Mouse (Mus musculus) cerebellum, adult 2 months (tissue): ENCODE results near the gene Per1. TPM values are rescaled to one million over a fixed set of nuclear protein-coding genes. Genes with fewer than 3 reads are reported as not detected.

Experiments
- DNase-seq, 2 experiments: peaks; one replicate each; pipeline ENCODE4 v3.0.0; 2021
- H3K27ac ChIP-seq: fragments of 200-500 bp; 2 replicates; pipeline ENCODE4 v1.5.1; 2012; ENCODE audit warnings: low read length, control low read depth, inconsistent platforms; ENCODE audit not compliant: insufficient read depth
- H3K27me3 ChIP-seq: fragments of 200-500 bp; 2 replicates; pipeline ENCODE4 v1.6.1; 2012; ENCODE audit warnings: inconsistent platforms, mild to moderate bottlenecking, low read length, moderate library complexity; ENCODE audit not compliant: control insufficient read depth, insufficient read depth
- H3K4me1 ChIP-seq: fragments of 200-500 bp; 2 replicates; pipeline ENCODE4 v1.6.1; 2011; ENCODE audit warnings: low read length; ENCODE audit not compliant: control insufficient read depth, insufficient read depth
- H3K4me3 ChIP-seq: fragments of 200-500 bp; replicated peaks from 2 replicates; pipeline ENCODE3; 2011; ENCODE audit warnings: mild to moderate bottlenecking, low read depth, low read length, control low read depth; ENCODE audit not compliant: insufficient read depth
- CTCF ChIP-seq: fragments of 200-500 bp; IDR thresholded peaks from 2 replicates; pipeline ENCODE4 v1.5.1; 2011; ENCODE audit warnings: low read depth, mild to moderate bottlenecking, control low read depth, low read length, moderate library complexity, borderline replicate concordance; ENCODE audit not compliant: insufficient read depth
- POLR2A ChIP-seq: fragments of 200-500 bp; IDR thresholded peaks from 2 replicates; pipeline ENCODE4 v1.6.1; 2011; ENCODE audit warnings: low read length, control low read depth, borderline replicate concordance; ENCODE audit not compliant: insufficient read depth
- WGBS: fragments of 180-500 bp; shearing (Covaris S2); methylation state at CpG from one replicate; pipeline ENCODE4 v1.1.7; 2018; 5-methylcytosine and 5-hydroxymethylcytosine counted together
- polyA plus RNA-seq: library from polyadenylated mRNA; depleted of rRNA; stranded (reverse); fragments of >200 nt; gene quantifications from 2 replicates; pipeline ENCODE4 v1.2.3, GENCODE M21; 2012

Gene Per1
- polyA plus RNA-seq, 1 experiment: 34.4 TPM

DNA sequence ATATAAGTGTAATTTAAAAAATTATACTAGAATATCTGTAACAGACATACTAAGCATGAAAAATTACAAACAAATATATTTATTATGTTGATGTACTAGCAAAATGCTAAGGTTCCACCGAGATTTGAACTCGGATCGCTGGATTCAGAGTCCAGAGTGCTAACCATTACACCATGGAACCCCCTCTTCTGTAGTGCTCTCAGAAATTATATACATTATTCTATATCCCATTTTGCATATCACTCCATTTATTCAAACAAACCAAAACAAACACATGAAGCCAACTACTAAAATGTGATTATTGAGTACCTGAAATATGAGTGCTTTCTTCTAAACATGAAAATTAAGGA, 29.5 kb downstream of the Per1 start:
- under 1% methylated on average over 3 of the region's 3 CpGs for WGBS
- H3K4me1 ChIP-seq: no peaks in the 10 kb centered on the region
- TF ChIP-seq CTCF: no peak
- no peak for TF ChIP-seq POLR2A
- DNase-seq: peak; percentile 67 to 76
- peak overlapping the region; percentile 23 for H3K4me3 ChIP-seq
- H3K27me3 ChIP-seq: no peaks in the 10 kb centered on the region
- H3K27ac ChIP-seq: no peak overlapping the region

DNA sequence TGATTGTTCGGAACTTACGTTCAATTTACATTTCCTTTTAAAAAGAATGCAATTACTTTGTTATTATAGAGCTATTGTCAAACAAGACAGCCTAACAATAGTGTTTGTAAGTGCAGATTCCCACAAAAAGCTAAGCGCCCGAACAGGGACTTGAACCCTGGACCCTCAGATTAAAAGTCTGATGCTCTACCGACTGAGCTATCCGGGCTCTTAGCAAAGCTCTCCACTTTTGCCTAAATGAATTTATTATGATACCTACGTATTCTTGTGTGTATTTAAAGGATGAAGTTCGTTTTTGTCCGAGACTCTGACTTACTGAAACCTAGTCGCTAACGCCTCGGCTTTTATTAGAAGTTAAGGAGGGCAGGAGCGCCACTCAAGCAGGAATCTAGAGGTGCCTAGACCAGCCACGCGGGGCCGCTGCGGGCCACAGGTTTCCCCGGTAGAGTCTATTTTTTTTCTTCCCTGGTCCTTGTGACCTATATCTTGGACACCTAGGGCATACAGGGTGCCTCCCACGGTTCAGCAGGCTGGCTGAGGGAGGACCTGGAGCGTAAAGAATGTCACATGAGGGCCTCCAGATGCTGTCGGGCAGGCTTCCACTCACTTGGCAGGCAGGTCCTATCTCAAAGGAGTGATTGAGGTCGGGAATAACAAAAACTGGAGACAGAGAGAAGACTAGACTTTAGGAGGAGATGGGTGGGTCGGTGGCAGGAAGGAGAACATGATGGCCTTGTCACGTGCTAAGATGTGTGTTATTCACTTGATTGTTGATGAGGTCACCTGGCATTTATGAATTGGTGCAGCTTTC, 30.2 kb downstream of the Per1 start:
- no peaks in the 10 kb centered on the region for H3K27me3 ChIP-seq
- WGBS: under 1% methylated on average over 24 of the region's 24 CpGs
- peak; percentile 90 for DNase-seq
- H3K4me1 ChIP-seq: no peaks in the 10 kb centered on the region
- TF ChIP-seq CTCF (peak; percentile 54; the same call in 1 of the 2 replicates), POLR2A (peak; percentile 6; the same call in 1 of the 2 replicates)
- peak overlapping the region; percentile 89 for H3K4me3 ChIP-seq
- H3K27ac ChIP-seq: peak overlapping the region; percentile 81

DNA sequence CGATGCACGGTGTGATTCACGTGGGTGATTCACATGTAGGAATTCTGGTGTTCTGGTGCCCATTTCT, 30.7 kb downstream of the Per1 start, which contains the start of gene Aloxe3:
Gene Aloxe3 (plus strand): TSS at position 45 of the 67 bp plus-strand sequence.
- Histone ChIP-seq H3K4me3 (peak within 1 kb of the TSS; percentile 89), H3K4me1 (no peaks in the 10 kb centered on the region), H3K27ac (peak within 1 kb of the TSS; percentile 81), H3K27me3 (no peaks in the 10 kb centered on the region)
- 0% methylated on average over 3 of the region's 3 CpGs for WGBS
- no peak for DNase-seq
- 0 out of 2 replicates have a peak, but pooled peaks have one; percentile 4 for TF ChIP-seq POLR2A
- TF ChIP-seq CTCF: no peak

- 10% methylated on average over 20 of the region's 20 CpGs for WGBS
- peak; percentile 67 to 69 for DNase-seq
Observed at GRCm38 (mm10) chr11:69125919-69126705, 31.1 kb downstream of the Per1 start.

GRCm38 (mm10) chr11:69126706-69127095, 31.7 kb downstream of the Per1 start:
- Histone ChIP-seq H3K4me3 (peak overlapping the region; percentile 89), H3K27me3 (no peaks in the 10 kb centered on the region), H3K27ac (peak overlapping the region; percentile 29; the same call in 1 of the 2 replicates), H3K4me1 (no peaks in the 10 kb centered on the region)
- TF ChIP-seq CTCF (no peak), POLR2A (no peak)
- WGBS: 64% methylated on average over 2 of the region's 2 CpGs
- DNase-seq: peak in 1 of 2 experiments; percentile 24

More at GRCm38 (mm10) chr11:69125919-69126705, 31.1 kb downstream of the Per1 start:
- H3K27me3 ChIP-seq: no peaks in the 10 kb centered on the region
- H3K4me1 ChIP-seq: no peaks in the 10 kb centered on the region
- TF ChIP-seq POLR2A: no peak
- TF ChIP-seq CTCF: no peak
- H3K4me3 ChIP-seq: peak overlapping the region; percentile 89
- H3K27ac ChIP-seq: peak overlapping the region; percentile 81

- H3K4me3 ChIP-seq: no peak overlapping the region
- H3K4me1 ChIP-seq: no peaks in the 10 kb centered on the region
- H3K27ac ChIP-seq: no peak overlapping the region
- DNase-seq: no peak
- H3K27me3 ChIP-seq: no peaks in the 10 kb centered on the region
- 65% methylated on average over 8 of the region's 8 CpGs for WGBS
- TF ChIP-seq CTCF (no peak), POLR2A (no peak)
Observed at GRCm38 (mm10) chr11:69128426-69129122, 33.6 kb downstream of the Per1 start.

GRCm38 (mm10) chr11:69133566-69133922, 38.5 kb downstream of the Per1 start:
- 29% methylated on average over 5 of the region's 5 CpGs for WGBS
- Histone ChIP-seq H3K4me3 (peak overlapping the region; percentile 87), H3K27ac (no peak overlapping the region), H3K27me3 (no peaks in the 10 kb centered on the region), H3K4me1 (0 out of 2 replicates have a peak, but pooled peaks cover 5% of the 10 kb centered on the region)
- TF ChIP-seq POLR2A (no peak), CTCF (0 out of 2 replicates have a peak, but pooled peaks have one; percentile 4)
- no peak for DNase-seq
